Mouse (Mus musculus) CD4-positive naive resting alpha-beta T cell, adult 57 days (primary cell): ENCODE data around the gene Fam81b. TPM values are rescaled to one million over a fixed set of nuclear protein-coding genes. Genes with fewer than 3 reads are reported as not detected.

Source experiments
- total RNA-seq: library from RNA; stranded (reverse); gene quantifications from one replicate; pipeline ENCODE4 v1.2.4, GENCODE M21; 2023

Gene Fam81b
- not detected for total RNA-seq

GRCm38 (mm10) chr13:76304637-76305122, at the start of gene Fam81b:
Fam81b (minus strand) TSS chr13:76305072.

Other genes with a start within 250 kb of the Fam81b start
- not detected for gene Gpr150, start 248.1 kb downstream of the Fam81b start, total RNA-seq
- gene Arsk, start 206.4 kb downstream of the Fam81b start, total RNA-seq, result 9.1 TPM
- gene Ttc37, start 206.3 kb downstream of the Fam81b start, total RNA-seq, result 25.9 TPM
- gene Mctp1, start 79.5 kb upstream of the Fam81b start, total RNA-seq, result 0.83 TPM